Mouse (Mus musculus): Measurements from ENCODE around the gene Gapvd1. TPM values are rescaled to one million over a fixed set of nuclear protein-coding genes. Genes with fewer than 3 reads are reported as not detected.

The Gapvd1 gene
- total RNA-seq, 2 experiments from 2014 or later, result 37.7 to 46.4 TPM

DNA sequence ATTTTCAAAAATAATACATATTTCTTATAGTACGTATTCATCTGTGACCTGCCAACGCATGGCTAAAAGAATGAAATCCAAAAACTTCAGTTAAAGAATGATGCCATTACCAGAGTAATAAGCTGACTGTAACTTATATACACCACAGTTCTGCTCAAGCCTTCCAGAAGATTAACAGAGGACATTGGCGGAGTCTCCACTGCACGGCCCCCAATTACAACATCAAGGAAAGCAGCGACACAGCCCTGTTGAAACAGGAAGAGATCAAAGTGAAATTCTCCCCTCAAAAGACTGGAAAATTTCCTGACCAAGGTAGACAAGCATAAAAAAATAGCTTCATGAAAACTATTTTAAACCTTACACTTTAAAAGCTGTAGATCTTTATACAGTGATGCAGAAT is 29.8 kb downstream of the Gapvd1 start:
- DNase-seq, result no peak

DNA sequence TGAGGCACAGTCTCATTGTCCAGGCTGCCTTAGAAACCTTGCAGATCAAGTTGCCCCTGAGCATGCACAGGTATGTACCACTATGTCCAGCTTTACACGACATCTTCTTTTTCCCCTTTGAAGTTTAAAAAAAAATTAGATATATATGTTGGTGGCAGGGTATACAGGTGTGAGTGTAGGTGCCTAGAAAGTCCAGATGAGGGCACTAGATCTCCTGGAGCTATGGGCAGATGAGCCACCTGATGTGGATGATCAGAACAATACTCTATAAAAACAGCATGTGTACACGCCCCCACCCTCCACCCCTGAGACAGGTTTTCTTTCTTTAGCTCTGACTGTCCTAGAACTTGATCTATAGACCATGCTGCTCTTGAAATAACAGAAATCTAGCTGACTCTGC is 36.8 kb downstream of the Gapvd1 start:
- no peak for DNase-seq

DNA sequence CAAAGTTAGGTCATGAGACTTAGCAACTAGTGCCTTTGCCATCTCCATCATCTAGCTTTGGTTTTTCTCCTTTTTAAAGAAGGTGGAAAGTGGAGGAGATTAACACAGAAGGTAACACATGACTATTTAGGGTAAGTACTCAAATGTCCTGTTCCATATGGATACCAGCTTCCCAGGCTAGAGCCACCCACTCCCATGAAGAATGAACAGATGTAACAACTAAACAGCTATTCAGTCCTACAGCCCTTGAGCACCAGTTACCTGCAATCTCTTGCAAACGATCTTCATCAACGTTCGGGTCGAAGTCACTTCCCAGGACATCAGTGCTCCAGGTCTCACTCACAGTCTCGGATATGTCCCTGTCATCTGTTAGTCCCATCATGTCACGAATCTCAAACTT is 43.1 kb downstream of the Gapvd1 start:
- no peak for DNase-seq

DNA sequence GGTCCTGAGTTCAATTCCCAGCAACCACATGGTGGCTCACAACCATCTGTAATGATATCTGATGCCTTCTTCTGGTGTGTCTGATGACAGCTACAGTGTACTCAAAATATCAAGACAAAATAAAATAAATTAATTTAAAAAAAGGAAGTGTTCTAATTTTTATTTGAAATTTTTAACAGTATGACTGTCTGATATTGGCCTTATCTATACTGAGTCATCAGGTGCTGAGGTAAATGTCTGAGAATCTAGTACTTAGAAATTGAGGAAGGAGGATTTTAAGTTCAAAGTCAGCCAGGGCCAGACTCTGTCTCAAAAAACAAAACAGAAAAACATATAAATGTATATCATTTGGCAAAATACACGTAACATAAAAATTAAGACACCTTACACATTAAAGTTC is 46.4 kb downstream of the Gapvd1 start:
- no peak for DNase-seq

DNA sequence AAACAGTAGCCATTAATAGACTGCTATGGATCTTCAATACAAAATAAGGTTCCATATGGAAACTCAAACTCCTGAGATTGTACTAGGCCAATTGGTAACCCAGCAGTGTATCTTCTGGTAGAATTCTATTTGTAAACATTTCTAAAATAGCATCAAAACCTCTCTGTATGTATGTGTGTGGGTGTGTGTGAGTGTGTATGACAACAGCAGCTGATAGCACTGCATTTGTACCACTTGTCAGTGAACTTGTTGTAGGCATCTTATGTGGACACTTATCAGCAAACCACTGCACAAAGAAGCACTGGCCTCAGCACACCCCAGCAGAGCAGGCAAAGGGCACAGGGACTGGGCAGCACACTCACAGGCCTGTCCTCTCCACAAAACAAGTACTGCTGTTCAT is 58.4 kb downstream of the Gapvd1 start:
- no peak for DNase-seq

DNA sequence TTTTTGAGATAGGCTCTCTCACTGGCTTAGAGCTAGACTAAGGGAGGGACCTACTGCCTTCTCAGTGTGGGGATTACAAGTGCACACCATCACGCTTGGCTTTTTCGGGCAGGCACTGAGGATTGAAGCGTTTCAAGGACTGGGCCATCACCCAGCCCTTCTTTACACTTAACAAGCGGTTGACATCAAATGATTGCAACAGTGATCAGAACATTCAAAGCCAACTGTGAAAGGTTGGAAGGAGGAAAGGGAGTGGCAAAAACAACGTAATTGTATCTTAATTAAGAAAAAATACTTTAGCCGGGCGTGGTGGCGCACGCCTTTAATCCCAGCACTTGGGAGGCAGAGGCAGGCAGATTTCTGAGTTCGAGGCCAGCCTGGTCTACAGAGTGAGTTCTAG is 62.2 kb downstream of the Gapvd1 start:
- no peak for DNase-seq

DNA sequence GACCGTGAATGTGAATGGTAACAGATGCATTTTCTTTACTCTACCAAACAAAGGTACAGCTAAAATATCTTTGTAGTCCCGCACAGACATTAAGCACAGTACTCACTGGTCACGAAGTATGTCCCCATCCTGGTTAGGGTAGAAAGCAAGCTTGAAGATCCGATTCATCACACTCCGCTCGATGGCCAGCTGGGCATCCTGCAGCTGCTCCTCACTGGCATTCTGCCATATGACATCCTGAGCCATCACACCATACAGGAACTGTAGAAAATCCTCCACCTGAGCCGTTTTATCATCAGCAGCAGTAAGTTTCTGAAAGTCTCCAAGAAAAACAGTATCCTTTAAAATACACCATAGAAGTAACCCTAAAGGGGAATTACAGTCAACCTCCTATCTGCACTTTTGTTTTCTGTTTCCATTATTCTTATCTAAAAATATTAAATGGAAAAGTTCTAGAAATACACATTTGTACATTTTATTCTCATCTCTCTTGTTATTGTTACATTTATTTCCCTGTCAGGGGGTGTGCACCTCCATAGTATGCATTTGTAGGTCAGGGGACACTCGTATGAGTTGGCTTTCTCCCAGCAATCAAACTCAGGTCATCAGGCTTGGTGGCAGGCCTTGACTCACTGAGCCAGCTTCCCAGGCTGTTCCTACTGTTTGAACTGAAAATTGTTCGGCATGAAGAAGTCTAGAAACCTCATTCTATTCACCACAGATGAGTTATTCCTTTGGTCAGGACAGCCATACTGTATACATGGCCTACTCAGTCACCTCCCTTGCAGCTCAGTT is 70.8 kb downstream of the Gapvd1 start:
- no peak for DNase-seq

DNA sequence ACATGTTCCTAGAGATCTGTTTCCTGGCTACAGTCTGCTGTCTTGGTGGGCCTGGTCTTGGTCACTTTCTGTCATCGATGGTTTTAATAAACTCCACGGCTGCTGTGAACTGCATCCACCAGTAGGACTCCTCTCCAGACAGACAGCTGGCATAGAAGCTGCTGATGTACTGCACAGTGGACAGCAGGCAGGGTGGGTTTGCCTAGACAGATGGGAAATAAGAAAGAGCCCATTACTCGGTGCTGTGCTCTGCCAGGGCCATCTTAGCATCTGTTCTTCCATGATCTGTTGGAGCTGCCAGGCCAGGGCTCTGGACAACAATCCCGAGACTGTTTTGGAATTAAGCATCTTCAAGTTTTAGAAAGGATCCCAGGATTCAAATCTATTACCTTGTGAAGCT is 77.1 kb downstream of the Gapvd1 start:
- DNase-seq, result no peak

DNA sequence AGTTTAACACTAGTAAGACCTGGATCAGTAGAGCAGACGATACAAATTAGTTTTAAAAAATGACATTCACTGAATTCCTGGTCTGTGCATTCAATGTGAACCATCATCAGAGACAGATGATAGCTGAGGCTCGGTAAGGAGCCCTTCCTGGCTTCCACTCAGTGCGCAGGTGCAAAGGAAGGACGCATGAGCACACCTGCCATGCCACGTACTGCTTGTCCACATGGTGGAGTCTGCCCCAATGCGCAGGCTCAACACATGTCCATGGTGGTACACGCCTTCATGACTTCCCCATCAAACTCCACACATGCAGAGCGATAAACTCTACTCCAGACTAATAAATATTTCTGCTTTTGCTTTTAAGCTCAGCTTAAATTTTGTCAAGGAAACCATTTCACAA is 78.0 kb downstream of the Gapvd1 start:
- DNase-seq, result no peak

DNA sequence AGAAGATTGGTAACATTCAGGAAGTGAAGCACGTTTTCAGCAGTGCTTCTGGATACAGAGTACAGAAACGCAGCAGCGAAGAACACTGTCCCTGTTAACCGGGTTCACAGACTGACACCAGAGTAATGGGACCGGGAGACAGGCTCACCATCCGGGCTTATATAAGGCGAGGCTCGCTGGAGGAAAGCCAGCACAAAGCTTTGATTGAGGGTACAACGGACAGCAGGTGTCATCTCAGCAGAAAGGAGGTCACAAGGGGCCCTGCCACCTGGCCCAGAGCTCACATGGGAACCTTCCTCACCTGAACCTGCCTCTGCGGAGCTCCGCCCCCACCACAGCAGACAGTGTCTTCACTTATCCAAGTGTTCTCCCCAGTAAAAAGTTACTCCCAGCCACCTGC is 81.2 kb downstream of the Gapvd1 start:
- DNase-seq, result no peak

DNA sequence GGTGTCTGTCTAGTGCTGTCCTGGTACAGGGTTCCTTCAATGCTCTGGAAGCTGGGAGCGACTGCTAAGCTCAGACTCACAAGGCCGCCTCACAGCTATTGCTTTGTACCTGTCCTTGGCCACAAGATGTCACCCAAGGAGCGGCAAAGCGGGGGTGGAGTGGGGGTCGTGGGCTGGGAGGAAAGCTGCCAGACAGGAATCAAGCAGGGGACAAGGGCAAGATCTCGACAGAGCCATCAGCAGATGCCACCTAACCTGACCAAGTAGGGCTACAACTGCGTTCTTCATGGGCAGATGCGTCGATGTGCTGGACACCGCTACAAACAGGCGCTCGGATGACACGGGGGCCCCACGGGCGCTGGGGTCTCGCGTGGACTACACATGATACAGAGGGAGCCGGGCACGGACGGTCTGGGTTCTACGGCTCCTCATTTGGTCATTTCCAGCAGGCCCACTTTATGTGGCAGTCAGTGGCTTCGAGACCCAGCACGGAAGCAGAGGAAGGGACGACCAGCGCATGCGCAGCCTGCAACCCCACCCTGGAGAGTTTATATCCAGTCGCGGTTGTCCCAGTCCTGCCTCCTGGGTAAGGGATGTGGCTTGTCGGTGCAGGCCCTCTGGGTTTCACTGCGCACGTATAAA is 83.5 kb downstream of the Gapvd1 start:
- peak; percentile 40 for DNase-seq

DNA sequence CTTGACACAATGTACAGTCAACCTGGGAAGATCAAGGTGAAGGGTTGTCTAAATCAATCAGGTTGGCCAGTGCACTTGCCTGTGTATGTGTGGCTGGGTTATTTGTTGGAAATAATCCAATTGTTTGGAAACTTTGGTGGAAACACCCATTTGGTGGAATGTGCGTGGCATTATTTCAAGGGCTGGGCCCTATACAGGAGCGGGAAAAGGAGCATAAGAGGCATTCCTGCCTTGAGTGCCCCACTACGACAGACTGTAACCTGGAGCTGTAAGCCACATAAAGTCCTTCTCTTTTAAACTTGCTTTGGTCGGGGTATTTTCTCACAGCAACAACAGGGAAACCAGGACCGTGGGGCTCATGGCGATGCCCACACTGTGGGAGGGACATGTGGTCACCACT is 84.6 kb downstream of the Gapvd1 start:
- DNase-seq, result no peak

DNA sequence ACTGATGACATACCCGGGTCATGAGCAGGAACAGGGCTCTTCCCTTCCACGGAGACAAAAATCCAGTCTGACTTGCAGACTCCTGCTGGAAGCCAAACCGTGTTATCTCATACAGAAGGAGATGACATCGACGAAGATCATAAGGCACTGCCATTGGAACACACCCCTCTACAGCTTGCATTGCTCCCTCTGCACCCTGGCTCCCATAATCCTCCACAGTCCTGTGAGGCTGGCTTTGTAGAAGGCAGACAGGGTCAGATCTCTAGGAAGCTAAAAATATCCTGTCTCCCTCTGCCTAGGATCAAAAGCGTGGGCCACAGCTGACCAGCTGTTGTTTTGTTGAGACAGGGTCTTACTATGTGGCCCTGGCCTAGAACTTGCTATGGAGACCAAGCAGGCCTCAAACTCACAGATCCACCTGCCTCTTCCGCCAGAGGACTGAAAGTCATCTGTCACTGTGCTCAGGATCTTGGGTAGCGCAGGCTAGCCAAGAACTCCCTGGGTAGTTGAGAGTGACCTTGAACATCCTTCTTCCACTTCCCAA is 85.8 kb downstream of the Gapvd1 start:
- no peak for DNase-seq

DNA sequence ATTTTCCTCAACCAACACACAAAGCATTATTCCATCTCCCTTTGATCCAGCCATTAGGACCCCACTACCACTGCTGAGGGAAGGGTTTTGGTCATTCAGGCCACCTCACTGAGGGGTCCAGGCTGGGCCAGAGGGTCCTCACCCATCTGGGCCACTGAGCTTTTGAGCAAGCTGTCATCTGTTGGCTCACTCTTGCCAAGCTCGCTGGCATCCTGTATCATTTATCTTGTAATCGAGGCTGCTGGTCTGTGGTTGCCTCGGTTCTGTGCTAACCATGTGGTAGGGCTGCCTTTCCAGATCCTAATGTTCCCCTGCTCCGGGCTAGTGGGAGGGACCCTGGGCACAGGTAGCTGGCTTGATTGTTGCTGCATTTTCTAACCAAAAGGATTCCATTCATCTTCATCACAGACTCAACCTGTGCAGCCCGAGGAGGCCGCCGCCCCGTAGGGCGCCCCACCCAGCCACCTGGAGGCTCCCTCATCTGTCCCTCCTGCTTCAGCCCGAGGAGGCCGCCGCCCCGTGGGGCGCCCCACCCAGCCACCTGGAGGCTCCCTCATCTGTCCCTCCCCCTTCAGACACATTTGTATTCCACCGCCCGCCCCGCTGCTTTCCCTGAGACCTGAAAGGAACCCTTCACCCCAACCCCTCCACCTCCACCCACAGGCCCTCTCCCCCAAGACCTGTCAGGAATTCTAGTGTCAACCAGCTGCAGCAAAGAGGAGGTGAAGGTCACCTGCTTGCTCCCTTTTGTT is 86.4 kb downstream of the Gapvd1 start:
- no peak for DNase-seq

DNA sequence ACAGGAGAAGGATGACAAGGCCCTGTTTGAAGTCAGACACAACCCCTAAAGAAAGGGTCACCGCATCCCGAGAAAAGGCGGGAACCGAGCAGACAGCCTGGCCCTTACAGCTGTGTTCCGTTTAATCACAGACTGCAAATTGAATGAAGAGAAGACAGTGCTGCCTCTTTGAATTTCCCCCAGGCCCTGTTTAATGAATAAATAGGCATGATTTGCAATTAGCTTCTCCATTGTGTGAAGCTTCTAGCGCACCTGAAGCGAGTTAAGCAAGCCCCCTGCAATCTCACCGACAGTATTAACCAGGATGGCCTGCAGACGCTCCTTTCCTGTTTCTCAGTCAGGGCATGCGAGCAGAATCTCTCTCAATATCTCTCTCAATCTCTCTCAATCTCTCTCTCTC is 87.2 kb downstream of the Gapvd1 start:
- DNase-seq, result no peak

DNA sequence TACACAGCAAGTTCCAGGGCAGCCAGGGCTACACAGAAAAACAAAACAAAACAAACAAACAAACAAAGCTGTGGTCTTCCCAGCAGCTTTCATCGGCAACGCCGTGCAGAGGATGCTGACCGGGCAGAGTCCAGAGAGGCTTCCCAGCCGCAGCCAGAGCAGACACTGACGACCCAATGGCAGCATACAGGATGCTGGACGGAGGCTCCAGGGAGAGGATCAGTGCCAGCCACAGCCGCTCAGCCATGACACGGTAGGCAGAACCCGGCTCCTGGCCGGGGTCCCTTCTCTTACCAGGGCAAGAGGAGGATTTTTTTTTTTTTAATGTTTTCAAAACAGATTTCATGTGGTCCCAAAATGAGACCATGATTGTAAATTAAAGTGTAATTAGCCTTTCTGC is 107.6 kb downstream of the Gapvd1 start:
- DNase-seq, result no peak

DNA sequence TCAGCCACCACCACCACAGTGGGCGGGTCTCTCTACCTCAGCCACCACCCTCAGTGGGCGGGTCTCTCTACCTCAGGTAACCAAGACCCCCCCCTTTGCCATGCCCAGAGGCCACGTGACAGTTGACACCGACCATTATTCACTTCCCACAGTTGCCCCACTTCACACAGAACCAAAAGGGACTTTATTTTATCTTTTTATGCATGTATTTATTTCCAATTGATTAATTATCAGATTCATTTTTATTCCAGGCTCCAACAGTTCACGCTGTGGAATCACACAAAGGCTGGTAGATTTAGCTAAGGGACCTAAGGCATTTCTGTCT is 108.5 kb downstream of the Gapvd1 start:
- DNase-seq, result no peak

DNA sequence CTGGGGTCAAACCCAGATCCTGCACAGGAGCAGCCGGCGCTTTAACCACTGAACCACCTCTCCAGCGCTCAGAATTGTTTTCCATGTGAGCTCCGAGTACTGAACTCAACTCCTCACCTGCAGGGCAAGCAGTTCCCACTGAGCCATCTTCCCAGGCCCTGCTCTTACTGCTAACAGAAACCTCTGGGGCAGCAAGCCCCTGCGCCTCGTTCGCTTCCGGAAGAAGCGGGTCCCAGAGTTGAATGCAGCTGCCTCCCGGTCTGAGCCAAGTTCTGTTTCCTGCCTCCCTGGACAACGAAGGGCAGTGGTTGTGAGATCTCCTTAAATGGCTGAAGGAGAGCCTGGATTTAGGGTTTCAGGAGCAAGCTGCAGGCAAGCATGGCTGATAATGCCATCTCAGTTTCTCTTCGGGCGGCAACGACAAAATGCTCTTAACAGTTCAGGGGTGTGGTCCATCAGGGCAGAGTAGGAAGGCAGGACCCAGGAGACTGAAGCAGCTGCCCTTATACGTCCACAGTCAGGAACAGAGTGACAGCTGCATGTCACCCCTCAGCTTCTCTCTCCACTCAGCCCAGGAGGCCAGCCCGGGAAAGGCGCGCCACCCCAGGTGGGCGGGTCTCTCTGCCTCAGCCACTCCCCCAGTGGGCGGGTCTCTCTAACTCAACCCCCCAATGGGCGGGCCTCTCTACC is 109.0 kb downstream of the Gapvd1 start:
- DNase-seq, result peak; percentile 64

DNA sequence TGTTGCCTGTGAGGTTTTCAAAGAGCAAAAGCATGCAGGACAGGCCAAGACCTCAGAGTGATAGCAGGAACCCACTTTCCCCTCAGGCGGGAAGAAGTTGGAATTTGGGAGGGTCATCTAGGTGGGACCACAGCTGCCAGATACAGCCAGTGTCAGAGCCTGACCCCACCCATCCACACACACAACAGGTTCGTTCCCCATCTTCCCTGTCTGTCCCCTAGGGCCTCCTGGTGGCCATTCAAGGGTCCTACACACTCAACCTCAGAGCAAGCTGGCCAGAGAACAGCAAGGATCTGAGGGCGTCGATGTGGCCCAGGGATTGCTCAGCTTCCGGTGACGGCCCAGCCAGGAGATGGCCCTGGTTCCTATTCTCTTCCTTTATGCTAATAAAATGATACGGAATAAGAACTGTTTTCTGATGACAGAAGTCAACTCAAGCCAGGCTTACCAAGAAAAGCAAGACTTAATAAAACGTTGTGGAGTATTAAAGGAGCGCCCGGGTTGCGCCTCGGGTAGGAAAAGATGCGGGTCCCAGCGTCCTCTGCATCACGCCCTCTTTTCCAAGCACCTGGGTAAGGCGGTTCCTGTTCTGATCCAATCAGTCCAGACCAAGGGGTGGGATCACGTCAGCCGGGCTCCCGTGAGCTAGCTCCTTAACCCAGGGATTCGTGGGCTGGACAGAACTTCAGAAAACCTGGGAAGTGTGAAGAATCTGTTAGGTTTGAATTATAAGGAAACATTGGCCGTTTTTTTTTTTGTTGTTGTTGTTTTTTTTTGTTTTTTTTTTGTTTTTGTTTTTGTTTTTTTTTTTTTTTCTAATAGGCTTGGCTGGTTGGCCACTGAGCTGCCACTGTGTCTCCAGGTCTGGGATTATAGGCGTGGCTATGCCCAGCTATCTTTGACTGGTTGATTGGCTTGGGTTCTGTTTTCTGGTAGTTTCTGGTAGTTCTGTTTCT is 110.2 kb downstream of the Gapvd1 start:
- no peak for DNase-seq

DNA sequence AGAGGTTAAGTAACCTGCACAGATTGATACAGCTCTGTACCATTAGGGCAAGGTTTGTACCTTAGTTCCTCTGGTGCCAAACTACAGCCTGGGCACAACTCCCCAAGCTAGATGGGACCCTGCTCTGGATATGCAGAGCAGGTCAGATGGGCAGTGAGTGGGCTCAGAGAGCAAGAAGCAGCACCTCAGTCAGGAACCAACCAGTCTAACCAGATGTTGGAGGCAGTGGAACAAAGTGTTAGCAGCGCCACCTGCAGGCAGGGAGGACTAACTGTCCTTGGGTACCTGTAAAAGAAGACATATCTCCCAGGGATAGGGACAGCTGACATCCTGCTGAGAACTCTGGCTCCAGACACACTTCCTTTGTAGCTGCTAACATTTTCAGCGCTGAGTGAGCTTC is 112.7 kb downstream of the Gapvd1 start:
- no peak for DNase-seq

DNA sequence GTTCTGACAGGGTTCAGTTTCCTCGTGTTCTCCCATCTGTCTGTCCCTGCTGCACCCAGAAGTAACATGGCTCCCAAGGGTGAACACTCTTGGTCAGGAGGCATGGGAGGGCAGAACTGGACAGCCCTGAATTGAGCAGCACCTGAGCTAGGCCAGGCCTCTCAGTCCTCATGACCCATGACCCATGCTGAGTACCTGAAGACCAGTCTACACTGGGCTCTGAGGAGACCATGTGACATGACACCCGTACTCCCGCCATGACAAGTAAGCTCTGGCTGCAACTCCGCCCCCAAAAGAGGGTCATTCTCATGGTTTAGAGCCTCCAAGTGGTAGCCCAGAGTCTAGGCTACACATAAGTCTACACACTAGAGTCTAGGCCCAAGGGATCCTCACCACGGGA is 115.3 kb downstream of the Gapvd1 start:
- no peak for DNase-seq
